ENCODE assay signal across 13 mouse cellular contexts in genomic region chr1:180952808-180953207, GRCm38 (mm10). TPM values are rescaled to one million over a fixed set of nuclear protein-coding genes. Genes with fewer than 3 reads are reported as not detected.
"Had no signal": no experiment of that assay in that cellular context is flagged by ENCODE, and none has a peak within 500 bp of the region (broad histone marks: within the 10 kb centered on the region; RNA-seq: fewer than 3 reads in every experiment).

No protein-coding gene starts in this region.

- H3K9ac ChIP-seq: hindbrain, embryonic 15.5 days; kidney, embryonic 15.5 days; limb, embryonic 12.5 days; liver, embryonic 15.5 days; lung, embryonic 15.5 days; midbrain, embryonic 13.5 days; neural tube, embryonic 15.5 days had no signal

- H3K36me3 ChIP-seq: hindbrain, embryonic 15.5 days; midbrain, embryonic 13.5 days; neural tube, embryonic 15.5 days had no signal

- DNase-seq: liver; right cerebral cortex, postnatal 4 days; thymus, postnatal 36 days had no signal

- H3K27me3 ChIP-seq: hindbrain, embryonic 15.5 days; kidney, embryonic 15.5 days; limb, embryonic 12.5 days; liver, embryonic 15.5 days; lung, embryonic 15.5 days; midbrain, embryonic 13.5 days; neural tube, embryonic 15.5 days had no signal

- H3K27ac ChIP-seq: hindbrain, embryonic 15.5 days; limb, embryonic 12.5 days; midbrain, embryonic 13.5 days; neural tube, embryonic 15.5 days had no signal

- H3K4me2 ChIP-seq: hindbrain, embryonic 15.5 days; kidney, embryonic 15.5 days; limb, embryonic 12.5 days; liver, embryonic 15.5 days; lung, embryonic 15.5 days; midbrain, embryonic 13.5 days; neural tube, embryonic 15.5 days had no signal

- H3K4me1 ChIP-seq: hindbrain, embryonic 15.5 days; midbrain, embryonic 13.5 days; neural tube, embryonic 15.5 days had no signal

- H3K9me3 ChIP-seq: hindbrain, embryonic 15.5 days; kidney, embryonic 15.5 days; limb, embryonic 12.5 days; liver, embryonic 15.5 days; lung, embryonic 15.5 days; midbrain, embryonic 13.5 days; neural tube, embryonic 15.5 days had no signal

- ATAC-seq: midbrain, embryonic 13.5 days had no signal

- H3K4me3 ChIP-seq: hindbrain, embryonic 15.5 days; kidney, embryonic 15.5 days; limb, embryonic 12.5 days; liver, embryonic 15.5 days; lung, embryonic 15.5 days; midbrain, embryonic 13.5 days; neural tube, embryonic 15.5 days had no signal

RNA-seq across cellular contexts. Expression of gene Lefty1, which starts 18.0 kb away (rescaled TPM):
- polyA plus RNA-seq: midbrain, embryonic 13.5 days had no signal

RNA-seq across cellular contexts. Expression of gene Lefty2, which starts 59.9 kb away (rescaled TPM):
- polyA plus RNA-seq: kidney, adult 2 months; limb, embryonic 12.5 days; liver, embryonic 15.5 days; neural tube, embryonic 11.5 days; spleen, adult 2 months had no signal
